Mouse (Mus musculus) forelimb bud, embryonic 11.5 days (tissue): ENCODE measurements around the gene Arl10.

Source experiments
- DNase-seq: peaks from one replicate; pipeline ENCODE4 v3.0.0-alpha.2; 2012; ENCODE audit warnings: low read depth, low spot score

The Arl10 gene

GRCm38 (mm10) chr13:54574854-54575481 lies at the start of gene Arl10:
Arl10 (plus strand) TSS chr13:54575015.
- peak; percentile 68 for DNase-seq

DNA sequence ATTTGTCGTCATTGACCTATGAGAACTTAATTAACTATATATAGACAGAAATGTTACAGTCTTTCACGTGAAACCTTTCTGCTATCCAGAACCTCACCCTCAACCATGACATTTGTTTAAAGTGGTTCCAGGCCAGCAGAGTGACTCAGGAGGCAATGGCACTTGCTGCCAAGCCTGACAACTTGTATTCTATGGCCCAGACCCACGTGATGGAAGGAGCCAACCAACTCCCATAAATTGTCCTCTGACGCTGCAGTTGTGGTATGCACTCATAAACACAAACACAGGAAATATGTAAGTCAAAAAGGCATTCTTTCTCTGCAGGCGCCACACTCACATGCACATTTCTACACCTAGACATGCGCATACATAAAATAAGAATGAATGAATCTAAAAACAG lies 47.7 kb upstream of the Arl10 start:
- DNase-seq = no peak

- DNase-seq = no peak
These were observed 42.7 kb upstream of the Arl10 start for GRCm38 (mm10) chr13:54532134-54532533.

DNA sequence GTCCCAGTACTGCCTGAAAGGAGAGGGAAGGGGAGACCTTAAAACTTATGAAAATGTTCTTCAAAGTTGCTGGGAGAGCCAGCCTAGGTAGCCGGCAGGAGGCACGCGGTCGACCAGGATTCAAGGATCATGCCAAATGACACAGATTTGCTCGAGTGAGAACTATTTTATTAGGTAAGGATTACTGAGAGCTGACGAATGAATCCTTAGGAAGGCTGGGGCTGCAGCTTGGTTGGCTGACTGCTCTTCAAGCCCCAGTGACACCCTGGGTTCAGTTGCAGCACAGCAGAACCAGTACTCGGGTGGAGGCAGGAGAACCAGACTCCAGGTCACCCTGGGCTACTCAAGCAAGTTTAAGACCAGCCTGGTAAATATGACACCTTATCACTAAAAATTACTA lies 26.8 kb upstream of the Arl10 start:
- DNase-seq = no peak

GRCm38 (mm10) chr13:54556176-54556575 lies 18.6 kb upstream of the Arl10 start:
- no peak for DNase-seq

GRCm38 (mm10) chr13:54556796-54557195 lies 18.0 kb upstream of the Arl10 start:
- DNase-seq = no peak

DNA sequence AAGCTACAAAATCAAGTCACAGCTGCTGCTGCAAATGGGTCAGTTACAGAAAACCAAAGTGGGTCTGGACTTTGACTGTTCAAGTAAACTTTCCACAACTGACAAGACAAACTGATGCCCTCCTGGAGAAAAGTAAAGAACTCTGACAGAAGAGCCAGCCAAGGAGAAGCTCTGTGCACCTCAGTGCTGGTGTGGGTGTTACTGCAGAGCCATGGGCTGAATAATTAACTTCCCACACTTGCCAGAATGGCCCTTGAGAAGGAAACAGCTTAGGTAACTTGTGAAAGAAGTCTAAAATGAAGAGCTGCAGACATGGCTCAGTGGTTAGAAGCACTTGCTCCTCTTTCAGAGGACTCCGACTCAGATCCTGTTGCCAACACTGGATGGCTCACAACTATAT lies 17.2 kb upstream of the Arl10 start:
- no peak for DNase-seq

DNA sequence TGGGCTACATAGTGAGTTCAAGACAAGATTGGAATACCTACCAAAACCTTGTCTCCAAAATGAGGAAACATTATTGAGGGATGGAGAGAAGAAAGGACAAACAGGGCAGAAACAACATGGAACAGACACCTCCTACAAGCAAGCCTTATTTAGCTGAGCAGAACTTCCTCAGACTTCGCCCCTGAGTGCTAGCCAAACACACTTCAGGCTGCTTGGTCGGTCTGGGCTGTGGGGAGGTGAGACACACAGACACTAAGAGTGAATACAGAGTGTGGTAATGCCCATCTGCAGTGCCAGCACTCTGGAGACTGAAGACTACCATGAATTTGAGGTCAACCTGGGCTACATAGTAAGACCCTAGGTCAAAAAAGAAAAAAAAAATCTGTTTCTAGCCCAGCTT lies 15.2 kb upstream of the Arl10 start:
- DNase-seq = no peak

DNA sequence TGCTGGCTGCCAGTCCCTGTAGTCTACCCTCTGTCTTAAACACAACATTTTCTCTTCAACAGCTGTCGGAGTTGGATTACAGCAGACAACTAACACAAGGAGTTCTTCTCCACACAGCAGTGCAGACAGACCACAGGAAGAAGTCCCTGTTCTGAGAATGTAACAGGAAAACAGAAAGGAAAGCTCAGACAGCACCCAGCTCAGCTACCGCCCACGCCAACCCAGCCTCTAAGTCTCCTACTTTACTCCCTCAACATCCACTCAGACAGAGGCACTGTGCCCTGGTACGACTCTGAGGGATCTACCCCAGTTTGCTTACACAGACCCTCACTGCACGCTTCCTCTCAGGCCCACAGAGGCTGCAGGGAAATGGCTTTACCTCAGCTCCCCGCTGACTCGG lies 14.2 kb upstream of the Arl10 start:
- DNase-seq = no peak

GRCm38 (mm10) chr13:54562562-54562961 lies 12.3 kb upstream of the Arl10 start:
- DNase-seq = no peak

- DNase-seq = no peak
These were observed 10.3 kb upstream of the Arl10 start for GRCm38 (mm10) chr13:54564232-54565200.

- DNase-seq = peak; percentile 93
These were observed 9.6 kb upstream of the Arl10 start, which contains the start of gene 4833439L19Rik for GRCm38 (mm10) chr13:54565201-54565581. 4833439L19Rik (minus strand) TSS chr13:54565435.

GRCm38 (mm10) chr13:54565594-54566345 lies 9.0 kb upstream of the Arl10 start:
- DNase-seq = peak; percentile 64

DNA sequence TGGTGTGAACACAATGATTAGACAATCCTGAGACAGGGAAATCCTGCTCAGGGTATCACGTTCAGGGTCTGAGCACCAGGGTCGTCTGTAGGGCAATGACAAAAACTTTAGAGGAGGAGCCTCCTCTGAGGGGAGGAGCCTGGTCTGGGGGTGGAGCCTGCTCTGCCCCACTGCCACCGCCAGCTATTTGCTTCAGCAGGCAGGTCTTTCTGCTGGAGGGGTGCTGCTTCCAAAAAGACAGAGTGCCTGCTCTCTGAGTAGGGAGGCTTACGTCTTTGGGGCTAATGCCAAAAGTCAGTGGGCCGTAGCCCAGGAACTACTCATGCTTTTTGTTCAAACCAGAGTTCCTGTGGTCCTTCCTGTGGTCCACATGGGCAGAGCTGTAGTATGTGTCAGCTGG lies 6.4 kb upstream of the Arl10 start:
- no peak for DNase-seq

DNA sequence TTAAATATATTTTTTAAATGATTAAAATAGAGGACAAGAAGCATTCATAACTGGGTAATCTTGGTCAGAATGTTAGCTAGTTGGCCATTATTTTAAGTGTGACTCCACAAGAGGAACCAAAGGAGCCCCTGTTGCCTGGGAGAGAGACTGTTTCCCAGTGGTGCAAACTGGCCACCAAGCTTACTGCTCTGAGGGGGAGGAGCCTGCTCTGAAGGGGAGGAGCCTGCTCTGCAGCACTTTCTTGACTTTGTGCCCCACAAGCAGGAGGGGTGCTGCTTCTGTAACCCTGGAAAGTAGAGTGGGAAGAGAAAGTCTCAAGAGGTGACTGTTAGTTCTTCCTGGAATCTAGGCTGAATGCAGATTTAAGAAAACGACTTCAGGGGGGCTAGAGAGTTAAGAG lies 5.5 kb upstream of the Arl10 start:
- DNase-seq = no peak

- DNase-seq = no peak
These were observed 4.1 kb upstream of the Arl10 start for GRCm38 (mm10) chr13:54570736-54571135.

DNA sequence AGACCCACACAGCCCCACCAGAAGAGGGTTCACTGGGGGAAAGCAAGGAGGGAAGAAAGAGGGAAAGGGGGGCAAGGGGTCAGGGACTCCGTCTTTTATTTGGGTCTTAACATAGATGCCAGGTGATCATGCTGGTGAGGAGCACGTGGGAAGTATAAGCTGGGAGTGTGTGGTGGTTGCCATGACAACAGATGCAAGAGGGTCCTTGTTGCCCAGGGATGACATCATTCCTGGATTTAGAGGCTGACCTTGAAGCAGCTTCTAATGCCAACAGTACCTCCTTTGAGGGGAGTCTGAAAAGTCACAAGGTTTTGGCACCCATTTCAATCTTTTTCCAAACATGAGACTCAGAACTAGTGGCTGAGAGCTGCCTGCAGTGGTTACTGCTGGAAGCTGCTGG lies 3.2 kb upstream of the Arl10 start:
- no peak for DNase-seq

DNA sequence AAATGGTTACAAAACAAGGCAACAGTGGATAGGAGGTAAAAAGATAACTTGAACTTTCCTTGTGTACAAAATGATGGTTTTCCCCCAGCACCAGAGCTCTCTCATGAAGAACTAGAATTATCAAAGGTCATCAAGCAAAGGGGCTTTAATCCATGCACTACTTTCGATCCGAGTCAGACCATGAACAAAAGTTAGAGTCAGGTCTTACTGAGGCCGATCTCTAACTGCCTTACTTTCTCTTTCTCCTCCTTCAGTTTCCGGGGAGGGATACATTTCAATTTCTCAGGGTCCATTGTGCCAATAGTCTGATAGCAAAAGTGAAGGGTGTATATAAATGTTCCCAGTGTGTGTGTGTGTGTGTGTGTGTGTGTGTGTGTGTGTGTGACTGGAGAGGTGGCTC lies 2.2 kb upstream of the Arl10 start:
- no peak for DNase-seq

DNA sequence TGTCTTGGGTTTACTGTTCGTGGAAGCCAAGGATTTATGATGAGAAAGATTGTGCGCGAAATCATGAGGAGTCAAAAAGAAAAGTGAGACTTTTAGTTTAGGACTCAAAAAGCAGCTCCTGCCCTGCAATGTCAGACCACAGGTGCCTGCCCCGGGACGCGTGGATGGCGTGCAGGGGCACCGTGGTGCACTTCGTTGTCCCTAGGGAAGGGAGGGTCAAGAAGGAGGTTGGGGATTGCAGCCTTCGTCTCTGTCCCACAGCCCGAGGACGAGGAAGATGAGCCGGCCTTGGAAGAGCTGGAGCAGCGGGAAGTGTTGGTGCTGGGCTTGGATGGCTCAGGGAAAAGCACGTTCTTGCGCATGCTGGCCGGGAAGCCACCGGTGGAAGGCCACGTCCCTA lies 674 bp downstream of the Arl10 start:
- no peak for DNase-seq

GRCm38 (mm10) chr13:54577652-54578507 lies 3.1 kb downstream of the Arl10 start:
- DNase-seq = no peak

DNA sequence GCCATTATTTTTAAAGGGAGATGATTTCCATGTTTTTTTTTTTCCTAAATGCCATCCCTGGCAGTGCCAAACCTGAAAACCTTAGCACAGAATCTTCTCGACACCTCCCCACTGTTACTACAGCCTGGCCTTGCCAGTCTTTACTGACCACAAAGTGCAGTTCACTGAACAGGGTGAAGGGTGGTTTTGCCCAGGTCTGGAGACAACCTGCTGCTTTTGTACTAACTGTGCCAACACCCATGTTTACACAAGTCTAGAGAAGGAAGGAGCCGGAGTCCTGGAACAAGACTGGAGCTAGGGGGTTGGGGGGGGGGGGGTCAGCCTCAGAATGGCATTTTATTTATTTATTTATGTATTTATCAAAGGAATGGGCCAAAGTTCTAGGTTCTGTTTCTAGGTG lies 6.6 kb downstream of the Arl10 start:
- DNase-seq = no peak
